ENCODE assay signal across 10 mouse cellular contexts in genomic region chr7:117382006-117382405, GRCm38 (mm10). TPM values are rescaled to one million over a fixed set of nuclear protein-coding genes. Genes with fewer than 3 reads are reported as not detected.
A peak's percentile ranks its signal among the peaks of the same experiment; 100 is the strongest.
DNase-seq lines count a peak whose midpoint lies in the region; ATAC-seq lines count a peak whose summit lies in the region.
"Had no signal": no experiment of that assay in that cellular context is flagged by ENCODE, and none has a peak within 500 bp of the region (broad histone marks: within the 10 kb centered on the region; RNA-seq: fewer than 3 reads in every experiment).

No protein-coding gene starts in this region.

- DNase-seq in kidney, adult 8-10 months = no peak
- DNase-seq in adrenal gland, postnatal 10 days = no peak
- no peak for DNase-seq in spleen, adult 18-20 months
- DNase-seq: gastrocnemius, postnatal 14 days had no signal

- H3K4me1 ChIP-seq in kidney, embryonic 16.5 days (ENCODE audit: insufficient read depth, low read length) = peaks cover 41% of the 10 kb centered on the region
- H3K4me1 ChIP-seq in embryonic facial prominence, embryonic 12.5 days = peaks cover 14% of the 10 kb centered on the region
- peaks cover 10% of the 10 kb centered on the region for H3K4me1 ChIP-seq in hindbrain, embryonic 16.5 days (ENCODE audit: control insufficient read depth, insufficient read depth, low read depth, low read length)
- H3K4me1 ChIP-seq in midbrain, embryonic 16.5 days (ENCODE audit: control insufficient read depth, insufficient read depth, low read length) = peaks cover 16% of the 10 kb centered on the region

- H3K9ac ChIP-seq in kidney, embryonic 16.5 days (replicated peaks; ENCODE audit: low read length) = peak overlapping the region; percentile 87
- H3K9ac ChIP-seq in embryonic facial prominence, embryonic 12.5 days = peak overlapping the region; percentile 80
- H3K9ac ChIP-seq in hindbrain, embryonic 16.5 days (ENCODE audit: low read depth, low read length) = peak overlapping the region; percentile 95
- peak overlapping the region; percentile 85 for H3K9ac ChIP-seq in midbrain, embryonic 16.5 days (ENCODE audit: low read depth, low read length)

- WGBS in kidney, embryonic 16.5 days = 28% methylated on average over 2 of the region's 2 CpGs
- 22% methylated on average over 2 of the region's 2 CpGs for WGBS in embryonic facial prominence, embryonic 12.5 days
- 18% methylated on average over 2 of the region's 2 CpGs for WGBS in hindbrain, embryonic 16.5 days
- 32% methylated on average over 2 of the region's 2 CpGs for WGBS in midbrain, embryonic 16.5 days

- H3K4me3 ChIP-seq in kidney, embryonic 16.5 days (ENCODE audit: low read length) = peak overlapping the region; percentile 83
- peak overlapping the region; percentile 73 for H3K4me3 ChIP-seq in embryonic facial prominence, embryonic 12.5 days
- H3K4me3 ChIP-seq in hindbrain, embryonic 16.5 days (ENCODE audit: low read length) = peak overlapping the region; percentile 86
- peak overlapping the region; percentile 85 for H3K4me3 ChIP-seq in midbrain, embryonic 16.5 days (ENCODE audit: low read depth, low read length)

- H3K27me3 ChIP-seq in kidney, embryonic 16.5 days (ENCODE audit: insufficient read depth, low read length) = no peaks in the 10 kb centered on the region; the same call in 1 of the 2 replicates
- H3K27me3 ChIP-seq in embryonic facial prominence, embryonic 12.5 days = peaks cover 11% of the 10 kb centered on the region; the same call in 1 of the 2 replicates
- H3K27me3 ChIP-seq in hindbrain, embryonic 16.5 days (replicated peaks; ENCODE audit: control insufficient read depth, insufficient read depth, low read length) = no peaks in the 10 kb centered on the region
- peaks cover 3% of the 10 kb centered on the region; the same call in 1 of the 2 replicates for H3K27me3 ChIP-seq in midbrain, embryonic 16.5 days (ENCODE audit: control insufficient read depth, insufficient read depth, low read depth, low read length)
- H3K27me3 ChIP-seq: Patski had no signal

- H3K4me2 ChIP-seq in kidney, embryonic 16.5 days (replicated peaks; ENCODE audit: low read depth, low read length) = peak overlapping the region; percentile 89
- peak overlapping the region; percentile 85 for H3K4me2 ChIP-seq in embryonic facial prominence, embryonic 12.5 days (replicated peaks)
- H3K4me2 ChIP-seq in hindbrain, embryonic 16.5 days (ENCODE audit: low read length) = peak overlapping the region; percentile 85
- H3K4me2 ChIP-seq in midbrain, embryonic 16.5 days (ENCODE audit: low read length) = peak overlapping the region; percentile 82

- H3K9me3 ChIP-seq in kidney, embryonic 16.5 days (ENCODE audit: low read length) = no peaks in the 10 kb centered on the region
- no peaks in the 10 kb centered on the region for H3K9me3 ChIP-seq in embryonic facial prominence, embryonic 12.5 days
- H3K9me3 ChIP-seq in hindbrain, embryonic 16.5 days (ENCODE audit: control insufficient read depth, low read length) = no peaks in the 10 kb centered on the region
- H3K9me3 ChIP-seq in midbrain, embryonic 16.5 days (replicated peaks; ENCODE audit: control insufficient read depth, low read length, poor library complexity, severe bottlenecking) = no peaks in the 10 kb centered on the region

- H3K27ac ChIP-seq in kidney, embryonic 16.5 days (ENCODE audit: low read length) = no peak overlapping the region
- no peak overlapping the region for H3K27ac ChIP-seq in embryonic facial prominence, embryonic 12.5 days
- peak overlapping the region; percentile 87 for H3K27ac ChIP-seq in hindbrain, embryonic 16.5 days (ENCODE audit: low read depth, low read length)
- 0 out of 2 replicates have a peak overlapping the region, but pooled peaks have one; percentile 85 for H3K27ac ChIP-seq in midbrain, embryonic 16.5 days (ENCODE audit: low read length)

- ATAC-seq in kidney, embryonic 16.5 days (ENCODE audit: low FRiP score, low TSS enrichment) = no peak
- ATAC-seq in embryonic facial prominence, embryonic 12.5 days (ENCODE audit: insufficient number of reproducible peaks, insufficient read depth, low FRiP score, low TSS enrichment) = no peak
- no peak for ATAC-seq in hindbrain, embryonic 16.5 days
- ATAC-seq in midbrain, embryonic 16.5 days = no peak
- ATAC-seq in granulocyte monocyte progenitor cell, adult 5-6 weeks (replicated peaks; ENCODE audit: poor library complexity, severe bottlenecking) = no peak

- H3K36me3 ChIP-seq in kidney, embryonic 16.5 days (ENCODE audit: insufficient read depth, low read length) = no peaks in the 10 kb centered on the region
- no peaks in the 10 kb centered on the region for H3K36me3 ChIP-seq in embryonic facial prominence, embryonic 12.5 days
- no peaks in the 10 kb centered on the region for H3K36me3 ChIP-seq in hindbrain, embryonic 16.5 days (ENCODE audit: control insufficient read depth, insufficient read depth, low read length)
- H3K36me3 ChIP-seq in midbrain, embryonic 16.5 days (ENCODE audit: control insufficient read depth, insufficient read depth, low read length) = no peaks in the 10 kb centered on the region

RNA-seq across cellular contexts. Expression of gene Xylt1, which starts 1.2 kb away (rescaled TPM):
- 1.6 and 1.8 TPM in 2 replicates for polyA plus RNA-seq in kidney, embryonic 16.5 days (2015; fragmentation: Nextera tagmentation; extraction: Ambion mirVana)
- polyA plus RNA-seq in embryonic facial prominence, embryonic 12.5 days (2016; fragmentation: Nextera tagmentation; extraction: Ambion mirVana) = 1.8 and 2.0 TPM in 2 replicates
- polyA plus RNA-seq in hindbrain, embryonic 16.5 days (2015; fragmentation: Nextera tagmentation; extraction: Ambion mirVana) = 2.9 TPM in 2 replicates
- 2.1 and 2.5 TPM in 2 replicates for polyA plus RNA-seq in midbrain, embryonic 16.5 days (2015; fragmentation: Nextera tagmentation; extraction: Ambion mirVana)
- total RNA-seq in adrenal gland, postnatal 10 days (2021) = 1 to 10 TPM; 4.8 to 6.5 TPM
- total RNA-seq in granulocyte monocyte progenitor cell, adult 5-6 weeks (2014; fragmentation: Nextera tagmentation) = 21.9 and 26.8 TPM in 2 replicates
- total RNA-seq in granulocyte monocyte progenitor cell, adult 5-6 weeks (2017) = 16.2 and 20.9 TPM in 2 replicates

Comparison
In these comparisons a context has a peak if more than half of its experiments do, and no peak if none do; other contexts are left out.
1. H3K27ac ChIP-seq: peak in hindbrain, embryonic 16.5 days (single experiment) and midbrain, embryonic 16.5 days (single experiment); none in kidney, embryonic 16.5 days (single experiment) and embryonic facial prominence, embryonic 12.5 days (single experiment).
2. Peak in every context shown above with its lines, with median percentiles within 50 percentile points of each other: H3K4me2 ChIP-seq, H3K4me3 ChIP-seq and H3K9ac ChIP-seq.